Mouse (Mus musculus) limb, embryonic 10.5 days (tissue): ENCODE data around the gene Stk39. TPM values are rescaled to one million over a fixed set of nuclear protein-coding genes. Genes with fewer than 3 reads are reported as not detected.

Source experiments
- DNase-seq: peaks from one replicate; pipeline ENCODE4 v3.0.0-alpha.2; 2017; ENCODE audit warnings: low spot score
- H3K27ac ChIP-seq: fragments of 300-500 bp; sonication (generic); 2 replicates; pipeline ENCODE4 v1.5.1; 2016; ENCODE audit warnings: mild to moderate bottlenecking
- H3K27me3 ChIP-seq: fragments of 300-500 bp; sonication (generic); 2 replicates; pipeline ENCODE4 v1.6.1; 2016; ENCODE audit warnings: low read depth, mild to moderate bottlenecking; ENCODE audit not compliant: poor library complexity, severe bottlenecking
- H3K36me3 ChIP-seq: fragments of 300-500 bp; sonication (generic); 2 replicates; pipeline ENCODE4 v1.6.1; 2016; ENCODE audit warnings: mild to moderate bottlenecking, moderate library complexity
- H3K4me1 ChIP-seq: fragments of 300-500 bp; sonication (generic); 2 replicates; pipeline ENCODE4 v1.6.1; 2016
- H3K4me3 ChIP-seq: fragments of 300-500 bp; sonication (generic); 2 replicates; pipeline ENCODE4 v1.5.1; 2016; ENCODE audit warnings: mild to moderate bottlenecking, moderate library complexity
- H3K9me3 ChIP-seq: fragments of 300-500 bp; sonication (generic); replicated peaks from 2 replicates; pipeline ENCODE4 v1.6.1; 2016; ENCODE audit warnings: mild to moderate bottlenecking
- whole genome bisulfite sequencing: fragments of 180-500 bp; shearing (Covaris S2); methylation state at CpG from one replicate; pipeline ENCODE4 v1.1.7; 2016; 5-methylcytosine and 5-hydroxymethylcytosine counted together
- polyA plus RNA-seq: library from polyadenylated mRNA; unstranded; fragments of >200 nt; fragmentation: Nextera tagmentation; extraction: Ambion mirVana; gene quantifications from 2 replicates; pipeline ENCODE4 v1.2.1, GENCODE M21; 2016

Stk39 gene
- polyA plus RNA-seq, 1 experiment from 2014 or later: 22.1 TPM

DNA sequence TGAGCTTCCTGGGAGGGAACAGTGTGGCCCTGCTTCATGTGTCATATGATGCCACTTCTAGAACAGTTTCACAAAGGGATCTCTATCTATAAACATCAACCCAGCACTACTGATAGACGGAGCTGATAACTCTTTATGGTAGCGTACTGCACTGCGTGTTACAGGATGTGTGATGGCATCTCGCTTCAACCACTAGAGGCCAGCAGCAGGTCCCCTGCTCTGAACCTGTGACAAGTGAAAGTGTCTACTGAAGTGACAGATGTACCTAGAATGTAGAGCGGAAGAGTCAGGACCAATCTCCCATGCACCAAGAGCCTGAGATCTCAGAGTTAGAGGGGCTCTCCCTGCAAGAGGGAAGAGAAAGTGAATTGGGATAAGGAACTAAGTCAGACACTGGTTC lies 41.6 kb downstream of the Stk39 start:
- H3K4me3 ChIP-seq: no peak overlapping the region
- no peaks in the 10 kb centered on the region for H3K27me3 ChIP-seq
- no peak for DNase-seq
- H3K27ac ChIP-seq: no peak overlapping the region
- H3K36me3 ChIP-seq: 0 out of 2 replicates have a peak, but pooled peaks cover 5% of the 10 kb centered on the region
- 84% methylated on average over 5 of the region's 5 CpGs for WGBS
- no peaks in the 10 kb centered on the region for H3K9me3 ChIP-seq
- H3K4me1 ChIP-seq: peaks cover 49% of the 10 kb centered on the region

- Histone ChIP-seq H3K4me1 (peaks cover 38% of the 10 kb centered on the region), H3K27me3 (no peaks in the 10 kb centered on the region), H3K27ac (0 out of 2 replicates have a peak overlapping the region, but pooled peaks have one; percentile 39), H3K36me3 (peaks cover 13% of the 10 kb centered on the region), H3K4me3 (no peak overlapping the region), H3K9me3 (no peaks in the 10 kb centered on the region)
- 92% methylated on average over 4 of the region's 4 CpGs for WGBS
- DNase-seq: no peak
Measured at GRCm38 (mm10) chr2:68429436-68429835, 42.6 kb downstream of the Stk39 start.

GRCm38 (mm10) chr2:68426977-68427577 lies 45.0 kb downstream of the Stk39 start:
- no peak overlapping the region for H3K4me3 ChIP-seq
- peaks cover 29% of the 10 kb centered on the region for H3K4me1 ChIP-seq
- WGBS: 71% methylated on average over 5 of the region's 5 CpGs
- H3K27me3 ChIP-seq: no peaks in the 10 kb centered on the region
- no peaks in the 10 kb centered on the region for H3K9me3 ChIP-seq
- H3K36me3 ChIP-seq: peaks cover 14% of the 10 kb centered on the region
- peak overlapping the region; percentile 34; the same call in 1 of the 2 replicates for H3K27ac ChIP-seq
- DNase-seq: no peak

GRCm38 (mm10) chr2:68426074-68426473 lies 46.0 kb downstream of the Stk39 start:
- H3K27ac ChIP-seq: no peak overlapping the region
- peaks cover 14% of the 10 kb centered on the region for H3K36me3 ChIP-seq
- DNase-seq: no peak
- no peaks in the 10 kb centered on the region for H3K27me3 ChIP-seq
- WGBS: 97% methylated on average over 4 of the region's 4 CpGs
- peaks cover 24% of the 10 kb centered on the region for H3K4me1 ChIP-seq
- no peak overlapping the region for H3K4me3 ChIP-seq
- no peaks in the 10 kb centered on the region for H3K9me3 ChIP-seq

GRCm38 (mm10) chr2:68421002-68421401 lies 51.1 kb downstream of the Stk39 start:
- Histone ChIP-seq H3K36me3 (peaks cover 21% of the 10 kb centered on the region), H3K9me3 (no peaks in the 10 kb centered on the region), H3K27me3 (no peaks in the 10 kb centered on the region), H3K4me1 (peaks cover 14% of the 10 kb centered on the region), H3K4me3 (no peak overlapping the region), H3K27ac (no peak overlapping the region)
- WGBS: 67% methylated on average over 6 of the region's 6 CpGs
- DNase-seq: no peak

GRCm38 (mm10) chr2:68420223-68420622 lies 51.8 kb downstream of the Stk39 start:
- Histone ChIP-seq H3K27ac (no peak overlapping the region), H3K4me1 (peaks cover 14% of the 10 kb centered on the region), H3K9me3 (no peaks in the 10 kb centered on the region), H3K4me3 (no peak overlapping the region), H3K36me3 (peaks cover 16% of the 10 kb centered on the region), H3K27me3 (no peaks in the 10 kb centered on the region)
- no peak for DNase-seq
- WGBS: 90% methylated on average over 6 of the region's 6 CpGs

- Histone ChIP-seq H3K36me3 (peaks cover 11% of the 10 kb centered on the region), H3K27ac (no peak overlapping the region), H3K4me3 (no peak overlapping the region), H3K27me3 (no peaks in the 10 kb centered on the region), H3K9me3 (no peaks in the 10 kb centered on the region), H3K4me1 (peaks cover 14% of the 10 kb centered on the region)
- no peak for DNase-seq
- WGBS: 96% methylated on average over 7 of the region's 7 CpGs
Measured at GRCm38 (mm10) chr2:68419746-68420145, 52.3 kb downstream of the Stk39 start.

DNA sequence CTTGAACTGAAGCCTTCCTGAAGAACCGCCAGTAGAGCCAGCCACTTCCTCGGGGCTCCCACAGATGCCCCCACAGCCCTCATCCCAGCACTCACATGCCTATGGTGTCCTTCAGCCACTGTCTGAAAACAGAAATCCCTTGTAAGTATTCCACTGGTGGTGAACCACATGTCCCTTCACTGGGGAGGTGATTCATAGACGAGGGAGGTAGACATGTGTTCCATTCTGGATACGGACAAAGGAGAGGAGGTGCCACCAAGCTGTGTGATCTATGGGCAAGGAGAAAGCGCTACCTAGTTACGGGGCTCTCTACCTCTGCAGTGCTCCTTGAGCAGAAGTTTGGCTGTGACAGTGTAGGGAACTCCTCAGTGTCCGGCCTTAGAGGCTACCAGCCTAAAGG lies 52.9 kb downstream of the Stk39 start:
- Histone ChIP-seq H3K4me1 (peaks cover 14% of the 10 kb centered on the region), H3K4me3 (no peak overlapping the region), H3K9me3 (no peaks in the 10 kb centered on the region), H3K27ac (no peak overlapping the region), H3K27me3 (no peaks in the 10 kb centered on the region), H3K36me3 (peaks cover 10% of the 10 kb centered on the region)
- no peak for DNase-seq
- WGBS: 95% methylated on average over 7 of the region's 7 CpGs

GRCm38 (mm10) chr2:68417081-68417480 lies 55.0 kb downstream of the Stk39 start:
- Histone ChIP-seq H3K36me3 (peaks cover 10% of the 10 kb centered on the region), H3K9me3 (no peaks in the 10 kb centered on the region), H3K27me3 (no peaks in the 10 kb centered on the region), H3K4me3 (no peak overlapping the region), H3K4me1 (peaks cover 31% of the 10 kb centered on the region), H3K27ac (no peak overlapping the region)
- WGBS: 90% methylated on average over 5 of the region's 5 CpGs
- no peak for DNase-seq

DNA sequence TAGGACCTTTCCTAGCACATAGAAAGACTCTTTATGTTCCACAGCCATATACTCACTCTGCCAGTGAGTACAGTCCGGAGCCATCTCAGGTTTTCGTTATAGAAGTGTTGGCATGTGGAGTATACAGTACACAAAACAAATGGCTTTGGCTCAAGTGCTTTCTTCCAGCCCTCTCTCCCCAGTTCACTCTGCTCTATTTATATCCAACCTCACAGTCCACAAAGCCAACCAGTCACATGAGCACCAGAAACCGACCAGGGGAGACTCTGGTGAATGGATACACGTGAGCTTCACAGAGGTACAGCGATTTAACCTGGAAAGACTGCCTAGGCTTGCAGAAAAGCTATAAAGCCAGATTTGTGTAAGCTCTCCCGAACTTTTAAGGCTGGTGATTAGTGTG lies 56.4 kb downstream of the Stk39 start:
- Histone ChIP-seq H3K27me3 (no peaks in the 10 kb centered on the region), H3K9me3 (no peaks in the 10 kb centered on the region), H3K4me1 (peaks cover 35% of the 10 kb centered on the region), H3K36me3 (peaks cover 10% of the 10 kb centered on the region), H3K27ac (no peak overlapping the region), H3K4me3 (no peak overlapping the region)
- WGBS: 90% methylated on average over 6 of the region's 6 CpGs
- no peak for DNase-seq

DNA sequence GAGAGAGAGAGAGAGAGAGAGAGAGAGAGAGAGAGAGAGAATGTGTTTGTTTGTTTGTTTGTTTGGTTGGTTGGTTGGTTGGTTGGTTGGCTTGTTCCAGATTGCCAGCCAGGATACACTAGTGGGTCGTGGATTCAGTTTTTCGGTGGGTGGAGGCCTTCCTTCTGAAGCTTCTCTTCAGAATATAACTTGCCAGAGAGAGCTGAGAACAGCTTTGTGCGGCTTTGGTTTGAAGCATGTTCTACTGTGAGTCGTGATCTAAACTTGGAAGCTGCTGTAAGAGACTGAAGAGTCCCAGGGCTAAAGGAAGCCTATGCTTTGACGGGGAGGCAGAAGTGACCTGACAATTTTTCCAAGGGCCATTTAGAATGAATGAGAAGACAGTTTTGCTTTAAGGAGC lies 59.9 kb downstream of the Stk39 start:
- Histone ChIP-seq H3K9me3 (no peaks in the 10 kb centered on the region), H3K27ac (peak overlapping the region; percentile 14; the same call in 1 of the 2 replicates), H3K4me3 (no peak overlapping the region), H3K4me1 (peaks cover 55% of the 10 kb centered on the region), H3K27me3 (no peaks in the 10 kb centered on the region), H3K36me3 (peaks cover 7% of the 10 kb centered on the region)
- no peak for DNase-seq
- WGBS: 92% methylated on average over 5 of the region's 5 CpGs

GRCm38 (mm10) chr2:68411201-68411600 lies 60.9 kb downstream of the Stk39 start:
- Histone ChIP-seq H3K4me1 (peaks cover 64% of the 10 kb centered on the region), H3K27ac (peak overlapping the region; percentile 58)
- 92% methylated on average over 8 of the region's 8 CpGs for WGBS

GRCm38 (mm10) chr2:68409640-68410215 lies 62.3 kb downstream of the Stk39 start:
- no peak for DNase-seq
- Histone ChIP-seq H3K9me3 (no peaks in the 10 kb centered on the region), H3K27ac (peak overlapping the region; percentile 61; the same call in 1 of the 2 replicates), H3K36me3 (peaks cover 7% of the 10 kb centered on the region), H3K4me3 (no peak overlapping the region), H3K27me3 (no peaks in the 10 kb centered on the region), H3K4me1 (peaks cover 79% of the 10 kb centered on the region)
- 91% methylated on average over 12 of the region's 12 CpGs for WGBS

More at GRCm38 (mm10) chr2:68411201-68411600, 60.9 kb downstream of the Stk39 start:
- DNase-seq: no peak
- Histone ChIP-seq H3K4me3 (no peak overlapping the region), H3K27me3 (no peaks in the 10 kb centered on the region), H3K9me3 (no peaks in the 10 kb centered on the region), H3K36me3 (peaks cover 7% of the 10 kb centered on the region)
